Mouse (Mus musculus) MEL (cell line): ENCODE measurements around the gene Lbp. TPM values are rescaled to one million over a fixed set of nuclear protein-coding genes. Genes with fewer than 3 reads are reported as not detected.

Experiments
- DNase-seq: peaks from one replicate; pipeline ENCODE4 v3.0.0; 2011; ENCODE audit warnings: low read depth, low spot score
- H3K27ac ChIP-seq: 2 replicates; pipeline ENCODE4 v1.5.1; 2012; ENCODE audit warnings: low read depth, mild to moderate bottlenecking, control low read depth, low read length, moderate library complexity; ENCODE audit not compliant: control insufficient read depth
- H3K27me3 ChIP-seq, 2 experiments: fragments of 150-350 bp in 1 of 2; sonication (generic) in 1 of 2; 2 replicates each; pipeline ENCODE4 v1.6.1; 2012; ENCODE audit warnings: low read length in 2 of 2, mild to moderate bottlenecking in 2 of 2, improper control_type of control experiment in 1 of 2, moderate library complexity in 1 of 2; ENCODE audit not compliant: insufficient read depth in 2 of 2, control insufficient read depth in 1 of 2
- H3K36me3 ChIP-seq, 2 experiments: 2 replicates each; pipeline ENCODE4 v1.6.1; 2012 to 2014; ENCODE audit warnings: low read length in 2 of 2, improper control_type of control experiment in 1 of 2, inconsistent platforms in 1 of 2, mild to moderate bottlenecking in 1 of 2; ENCODE audit not compliant: insufficient read depth in 2 of 2, control insufficient read depth in 1 of 2
- H3K4me1 ChIP-seq, 2 experiments: fragments of 150-350 bp in 1 of 2; sonication (generic) in 1 of 2; 2 replicates each; pipeline ENCODE4 v1.6.1; 2012; ENCODE audit warnings: low read length in 2 of 2, improper control_type of control experiment in 1 of 2, mild to moderate bottlenecking in 1 of 2; ENCODE audit not compliant: insufficient read depth in 2 of 2, control insufficient read depth in 1 of 2
- H3K4me3 ChIP-seq, 2 experiments: fragments of 150-350 bp in 1 of 2; sonication (generic) in 1 of 2; 2 replicates each; pipeline ENCODE4 v1.5.1; 2012; ENCODE audit warnings: low read depth in 2 of 2, low read length in 2 of 2, mild to moderate bottlenecking in 2 of 2, moderate library complexity in 2 of 2, control low read depth in 1 of 2, improper control_type of control experiment in 1 of 2; ENCODE audit not compliant: control insufficient read depth in 1 of 2, insufficient read depth in 1 of 2
- H3K79me2 ChIP-seq: 2 replicates; pipeline ENCODE4 v1.6.1; 2012; ENCODE audit warnings: mild to moderate bottlenecking, low read length, moderate library complexity; ENCODE audit not compliant: control insufficient read depth, poor library complexity, insufficient read depth
- H3K9ac ChIP-seq: 2 replicates; pipeline ENCODE4 v1.6.1; 2012; ENCODE audit warnings: low read depth, mild to moderate bottlenecking, control low read depth, low read length, moderate library complexity; ENCODE audit not compliant: control insufficient read depth, poor library complexity, severe bottlenecking
- H3K9me3 ChIP-seq: fragments of 150-350 bp; sonication (generic); replicated peaks from 2 replicates; pipeline ENCODE4 v1.6.1; 2012; ENCODE audit warnings: mild to moderate bottlenecking, low read length, improper control_type of control experiment, moderate library complexity; ENCODE audit not compliant: insufficient read depth
- BHLHE40 ChIP-seq: IDR thresholded peaks from 2 replicates; pipeline ENCODE4 v1.6.1; 2012; ENCODE audit warnings: low read depth, mild to moderate bottlenecking, inconsistent platforms, low read length, improper control_type of control experiment, borderline replicate concordance
- CHD1 ChIP-seq: IDR thresholded peaks from 2 replicates; pipeline ENCODE4 v1.6.1; 2012; ENCODE audit warnings: low read depth, mild to moderate bottlenecking, inconsistent platforms, low read length, improper control_type of control experiment
- CHD2 ChIP-seq: IDR thresholded peaks from 2 replicates; pipeline ENCODE4 v1.6.1; 2011; ENCODE audit warnings: low read length, improper control_type of control experiment
- CTCF ChIP-seq, 3 experiments: IDR thresholded peaks in 2 of 3; conservative IDR thresholded peaks in 1 of 3; 2 replicates each; pipeline ENCODE4 v1.5.1; 2011 to 2012; ENCODE audit warnings: low read length in 3 of 3, low read depth in 2 of 3, mild to moderate bottlenecking in 2 of 3, improper control_type of control experiment in 1 of 3, inconsistent platforms in 1 of 3, mixed read lengths in 1 of 3, moderate library complexity in 1 of 3; ENCODE audit not compliant: control insufficient read depth in 1 of 3, insufficient read depth in 1 of 3, poor library complexity in 1 of 3, severe bottlenecking in 1 of 3
- ELF1 ChIP-seq: IDR thresholded peaks from 2 replicates; pipeline ENCODE4 v1.6.1; 2014; ENCODE audit warnings: low read depth, mild to moderate bottlenecking, inconsistent platforms, low read length, improper control_type of control experiment, moderate library complexity
- ETS1 ChIP-seq: IDR thresholded peaks from 2 replicates; pipeline ENCODE4 v1.6.1; 2012; ENCODE audit warnings: low read depth, mild to moderate bottlenecking, inconsistent platforms, low read length, improper control_type of control experiment, moderate library complexity
- MAFK ChIP-seq: IDR thresholded peaks from 2 replicates; pipeline ENCODE4 v1.6.1; 2011; ENCODE audit warnings: low read depth, mild to moderate bottlenecking, low read length, improper control_type of control experiment, borderline replicate concordance
- MAX ChIP-seq: IDR thresholded peaks from 2 replicates; pipeline ENCODE4 v1.6.1; 2011; ENCODE audit warnings: low read length, improper control_type of control experiment
- MAZ ChIP-seq: IDR thresholded peaks from 2 replicates; pipeline ENCODE4 v1.6.1; 2012; ENCODE audit warnings: low read depth, mild to moderate bottlenecking, inconsistent platforms, low read length, improper control_type of control experiment
- MEF2A ChIP-seq: IDR thresholded peaks from 2 replicates; pipeline ENCODE4 v1.6.1; 2014; ENCODE audit warnings: low read depth, mild to moderate bottlenecking, inconsistent platforms, low read length, improper control_type of control experiment; ENCODE audit not compliant: poor library complexity, insufficient replicate concordance, severe bottlenecking; ENCODE audit errors: extremely low read depth
- NRF1 ChIP-seq: IDR thresholded peaks from 2 replicates; pipeline ENCODE4 v1.6.1; 2014; ENCODE audit warnings: low read depth, mild to moderate bottlenecking, inconsistent platforms, low read length, improper control_type of control experiment, moderate library complexity; ENCODE audit not compliant: poor library complexity, insufficient read depth, severe bottlenecking
- POLR2A ChIP-seq, 2 experiments: IDR thresholded peaks; 2 replicates each; pipeline ENCODE4 v1.6.1; 2011 to 2012; ENCODE audit warnings: low read length in 2 of 2, mild to moderate bottlenecking in 2 of 2, control low read depth in 1 of 2, improper control_type of control experiment in 1 of 2, low read depth in 1 of 2, moderate library complexity in 1 of 2; ENCODE audit not compliant: control insufficient read depth in 1 of 2, insufficient read depth in 1 of 2, poor library complexity in 1 of 2
- RAD21 ChIP-seq: IDR thresholded peaks from 2 replicates; pipeline ENCODE4 v1.6.1; 2011; ENCODE audit warnings: mild to moderate bottlenecking, low read depth, low read length, improper control_type of control experiment
- RCOR1 ChIP-seq: IDR thresholded peaks from 2 replicates; pipeline ENCODE4 v1.6.1; 2012; ENCODE audit warnings: low read depth, mild to moderate bottlenecking, inconsistent platforms, low read length, improper control_type of control experiment
- SMC3 ChIP-seq: IDR thresholded peaks from 2 replicates; pipeline ENCODE4 v1.6.1; 2011; ENCODE audit warnings: low read depth, low read length, improper control_type of control experiment
- TAL1 ChIP-seq: IDR thresholded peaks from 2 replicates; pipeline ENCODE4 v1.6.1; 2012; ENCODE audit warnings: mild to moderate bottlenecking, inconsistent platforms, low read length, moderate library complexity, mixed read lengths
- TBP ChIP-seq: IDR thresholded peaks from 2 replicates; pipeline ENCODE4 v1.8.0; 2011; ENCODE audit warnings: low read depth, low read length, improper control_type of control experiment
- TCF12 ChIP-seq: IDR thresholded peaks from 2 replicates; pipeline ENCODE4 v1.6.1; 2014; ENCODE audit warnings: low read depth, mild to moderate bottlenecking, inconsistent platforms, low read length, improper control_type of control experiment, moderate library complexity
- UBTF ChIP-seq: IDR thresholded peaks from 2 replicates; pipeline ENCODE4 v1.6.1; 2012; ENCODE audit warnings: low read depth, mild to moderate bottlenecking, inconsistent platforms, low read length, improper control_type of control experiment, moderate library complexity, borderline replicate concordance; ENCODE audit not compliant: insufficient read depth
- USF1 ChIP-seq: IDR thresholded peaks from 2 replicates; pipeline ENCODE4 v1.6.1; 2014; ENCODE audit warnings: low read depth, mild to moderate bottlenecking, inconsistent platforms, low read length, improper control_type of control experiment, moderate library complexity
- USF2 ChIP-seq, 2 experiments: IDR thresholded peaks; 2 replicates each; pipeline ENCODE4 v1.6.1; 2011 to 2012; ENCODE audit warnings: improper control_type of control experiment in 2 of 2, low read length in 2 of 2, borderline replicate concordance in 1 of 2, inconsistent platforms in 1 of 2, low read depth in 1 of 2, mild to moderate bottlenecking in 1 of 2; ENCODE audit not compliant: insufficient read depth in 1 of 2
- ZC3H11A ChIP-seq: IDR thresholded peaks from 2 replicates; pipeline ENCODE4 v1.6.1; 2012; ENCODE audit warnings: low read depth, mild to moderate bottlenecking, inconsistent platforms, low read length, improper control_type of control experiment
- ZMIZ1 ChIP-seq: IDR thresholded peaks from 2 replicates; pipeline ENCODE4 v1.6.1; 2012; ENCODE audit warnings: low read depth, mild to moderate bottlenecking, inconsistent platforms, low read length, improper control_type of control experiment, moderate library complexity
- ZNF384 ChIP-seq: IDR thresholded peaks from 2 replicates; pipeline ENCODE4 v1.6.1; 2012; ENCODE audit warnings: low read depth, mild to moderate bottlenecking, inconsistent platforms, low read length, improper control_type of control experiment
- polyA plus RNA-seq, 2 experiments: library from polyadenylated mRNA; stranded (reverse) in 1 of 2; unstranded in 1 of 2; fragments of >175 nt in 1 of 2; fragments of >200 nt in 1 of 2; gene quantifications; 2 replicates each; pipeline versions ENCODE4 v1.2.1 to v1.2.4; 2012; ENCODE audit warnings: low replicate concordance in 2 of 2, low read depth in 1 of 2; ENCODE audit not compliant: insufficient read length in 2 of 2, insufficient read depth in 1 of 2, missing spikeins in 1 of 2
- total RNA-seq: library from RNA; depleted of rRNA; stranded (reverse); fragments of 300-350 nt; gene quantifications from 2 replicates; pipeline ENCODE4 v1.2.3, GENCODE M21; 2012

The Lbp gene
- total and polyA plus RNA-seq, 3 experiments: not detected

DNA sequence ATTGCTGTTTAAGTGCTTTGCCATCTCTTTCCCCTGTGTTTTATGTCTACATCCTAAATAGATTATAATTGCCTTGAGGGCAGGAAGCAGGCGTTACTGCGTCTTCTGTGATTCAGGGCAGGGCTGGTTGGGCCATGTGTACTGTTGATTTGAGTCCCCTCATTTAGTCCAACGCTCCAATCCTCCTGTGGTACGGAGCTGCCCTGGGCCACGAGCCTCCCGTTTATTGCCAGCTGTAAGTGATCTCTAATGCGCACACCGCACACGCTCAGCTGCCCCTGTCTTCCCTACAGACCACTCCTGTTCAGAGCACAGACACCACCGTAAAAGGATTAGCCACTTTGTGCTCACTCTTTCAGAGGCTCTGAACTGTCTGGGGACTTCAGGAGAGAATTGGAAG, 31.4 kb downstream of the Lbp start:
- H3K27ac ChIP-seq: no peak overlapping the region
- no peak overlapping the region for H3K9ac ChIP-seq
- TF ChIP-seq TBP (no peak), BHLHE40 (no peak), MEF2A (no peak), CHD1 (no peak), CHD2 (no peak), NRF1 (no peak), TCF12 (no peak), ZC3H11A (no peak), POLR2A (IDR thresholded peaks at IDR 0.05; ENCODE audit: control insufficient read depth in 1 of 2, insufficient read depth in 1 of 2, low read depth in 1 of 2, low read length in 2 of 2, poor library complexity in 1 of 2) (no peak), CTCF (IDR thresholded peaks at IDR 0.05 in 2 of 3, conservative IDR thresholded peaks at IDR 0.05 in 1 of 3; ENCODE audit: control insufficient read depth in 1 of 3, insufficient read depth in 1 of 3, low read depth in 2 of 3, low read length in 3 of 3, poor library complexity in 1 of 3, severe bottlenecking in 1 of 3) (no peak)
- no peaks in the 10 kb centered on the region for H3K4me1 ChIP-seq
- H3K9me3 ChIP-seq: no peaks in the 10 kb centered on the region
- H3K79me2 ChIP-seq: no peaks in the 10 kb centered on the region
- no peaks in the 10 kb centered on the region for H3K36me3 ChIP-seq
- no peak for DNase-seq
- H3K27me3 ChIP-seq: peaks cover 13 to 17% of the 10 kb centered on the region in 2 experiments
- no peak overlapping the region for H3K4me3 ChIP-seq

DNA sequence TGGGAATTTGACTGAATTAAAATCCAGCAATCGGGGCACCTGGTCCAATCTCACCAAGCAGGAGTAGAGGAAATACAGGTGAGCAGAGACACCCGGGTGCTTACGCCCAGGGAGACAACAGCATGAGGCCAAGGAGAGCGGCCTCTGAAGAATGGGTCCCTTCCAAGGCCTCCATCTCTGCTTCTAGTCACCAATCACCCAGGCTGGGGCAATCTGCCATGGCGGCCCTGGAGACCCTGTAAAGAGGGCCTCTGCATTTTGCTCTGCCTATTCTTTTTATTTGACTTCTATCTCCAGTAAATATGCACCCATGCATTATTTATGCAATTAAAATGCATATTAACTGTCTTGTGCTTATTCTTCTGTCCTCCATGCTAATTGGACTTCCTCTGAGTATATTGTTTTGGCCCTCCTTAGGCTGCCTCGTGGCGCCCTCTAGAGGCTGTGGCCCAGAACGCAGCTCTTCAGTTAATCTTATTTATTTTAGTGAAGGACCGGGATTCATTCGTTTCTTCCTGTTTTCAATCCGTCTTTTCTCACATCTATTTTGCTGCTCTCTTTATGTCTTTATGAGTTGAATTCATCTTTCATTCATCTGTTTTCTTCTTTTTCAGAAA, 33.8 kb downstream of the Lbp start:
- H3K9ac ChIP-seq: no peak overlapping the region
- H3K36me3 ChIP-seq: no peaks in the 10 kb centered on the region
- TF ChIP-seq ELF1: no peak
- peak; percentile 48; the same call in 1 of the 2 replicates for TF ChIP-seq SMC3
- TF ChIP-seq UBTF: no peak
- TF ChIP-seq RAD21: peak; percentile 82
- peak; percentile 67 for TF ChIP-seq RCOR1
- no peak for TF ChIP-seq USF2 (IDR thresholded peaks at IDR 0.05; ENCODE audit: borderline replicate concordance in 1 of 2, insufficient read depth in 1 of 2, low read depth in 1 of 2, low read length in 2 of 2)
- TF ChIP-seq USF1: no peak
- TF ChIP-seq ZNF384: no peak
- no peak for TF ChIP-seq TBP
- no peak for TF ChIP-seq ZMIZ1
- TF ChIP-seq TAL1: no peak
- no peak for TF ChIP-seq ETS1
- peak; percentile 18; the same call in 1 of the 2 replicates for TF ChIP-seq ZC3H11A
- no peak for TF ChIP-seq MAFK
- TF ChIP-seq MAZ: no peak
- peak; percentile 79 to 94 (median 93) for TF ChIP-seq CTCF (IDR thresholded peaks at IDR 0.05 in 2 of 3, conservative IDR thresholded peaks at IDR 0.05 in 1 of 3; ENCODE audit: control insufficient read depth in 1 of 3, insufficient read depth in 1 of 3, low read depth in 2 of 3, low read length in 3 of 3, poor library complexity in 1 of 3, severe bottlenecking in 1 of 3)
- no peak for TF ChIP-seq MEF2A
- no peak for TF ChIP-seq MAX
- no peak for TF ChIP-seq CHD2
- TF ChIP-seq, all 39 proteins: peak for 5
- peak; percentile 73 for DNase-seq
- Histone ChIP-seq H3K4me3 (no peak overlapping the region), H3K27me3 (peaks cover 17 to 20% of the 10 kb centered on the region in 2 experiments), H3K9me3 (no peaks in the 10 kb centered on the region), H3K79me2 (no peaks in the 10 kb centered on the region), H3K4me1 (no peaks in the 10 kb centered on the region), H3K27ac (no peak overlapping the region)
